30 mouse cellular contexts compared by ENCODE assay signal in the genomic region with DNA sequence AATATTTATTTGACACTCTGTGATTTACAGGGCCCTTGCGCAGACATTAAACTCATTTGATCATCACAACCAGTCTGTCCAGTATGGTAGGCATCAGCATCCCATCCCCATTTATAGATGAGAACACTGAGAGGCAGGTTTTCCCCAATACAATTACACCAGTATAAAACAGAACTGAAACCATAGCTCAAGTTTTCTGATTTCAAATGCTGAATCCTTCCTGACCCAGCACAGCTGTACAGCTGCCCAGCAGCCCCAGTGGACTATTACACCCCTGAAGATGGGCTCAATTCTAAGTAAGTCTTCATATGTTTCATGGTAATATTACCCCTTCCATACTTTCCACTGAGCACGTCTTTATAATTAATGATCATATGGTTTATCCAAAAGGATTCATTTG.
"Had no signal": no experiment of that assay in that cellular context is flagged by ENCODE, and none has a peak within 500 bp of the region (broad histone marks: within the 10 kb centered on the region; RNA-seq: fewer than 3 reads in every experiment).

No protein-coding gene starts in this region.

- H3K4me3 ChIP-seq: limb, embryonic 10.5 days; limb, embryonic 12.5 days; limb, embryonic 13.5 days; limb, embryonic 15.5 days; liver, embryonic 12.5 days; liver, embryonic 13.5 days; liver, embryonic 15.5 days; lung, embryonic 15.5 days; megakaryocyte, embryonic 14.5 days; midbrain, embryonic 10.5 days; midbrain, embryonic 12.5 days; midbrain, embryonic 13.5 days; midbrain, embryonic 15.5 days; myocyte had no signal

- ATAC-seq: liver, embryonic 12.5 days; liver, postnatal 0 days; lung, postnatal 0 days; midbrain, embryonic 13.5 days; midbrain, embryonic 15.5 days; midbrain, embryonic 16.5 days had no signal

- DNase-seq: liver; liver, embryonic 13.5 days; liver, postnatal 0 days; lung, adult 18-20 months; lung, adult 2 months; lung, embryonic 14.5 days; lung, postnatal 10 days; lung, postnatal 14 days; lung, postnatal 36 days; lung, postnatal 4 days; midbrain, embryonic 14.5 days had no signal

- H3K36me3 ChIP-seq: limb, embryonic 10.5 days; limb, embryonic 12.5 days; limb, embryonic 13.5 days; limb, embryonic 15.5 days; liver, embryonic 12.5 days; liver, embryonic 13.5 days; liver, embryonic 15.5 days; lung, embryonic 15.5 days; midbrain, embryonic 10.5 days; midbrain, embryonic 12.5 days; midbrain, embryonic 13.5 days; midbrain, embryonic 15.5 days had no signal

- H3K27ac ChIP-seq: limb, embryonic 10.5 days; limb, embryonic 12.5 days; limb, embryonic 13.5 days; limb, embryonic 15.5 days; liver, embryonic 12.5 days; liver, embryonic 13.5 days; liver, embryonic 14.5 days; liver, embryonic 15.5 days; lung, embryonic 15.5 days; macrophage; midbrain, embryonic 10.5 days; midbrain, embryonic 12.5 days; midbrain, embryonic 13.5 days; midbrain, embryonic 15.5 days had no signal

- H3K4me2 ChIP-seq: limb, embryonic 12.5 days; limb, embryonic 13.5 days; limb, embryonic 15.5 days; liver, embryonic 11.5 days; liver, embryonic 12.5 days; liver, embryonic 13.5 days; liver, embryonic 15.5 days; lung, embryonic 14.5 days; lung, embryonic 15.5 days; midbrain, embryonic 11.5 days; midbrain, embryonic 12.5 days; midbrain, embryonic 13.5 days; midbrain, embryonic 15.5 days had no signal

- H3K9ac ChIP-seq: limb, embryonic 12.5 days; limb, embryonic 13.5 days; limb, embryonic 15.5 days; liver, embryonic 12.5 days; liver, embryonic 13.5 days; liver, embryonic 14.5 days; liver, embryonic 15.5 days; liver, postnatal 0 days; lung, embryonic 14.5 days; lung, embryonic 15.5 days; midbrain, embryonic 12.5 days; midbrain, embryonic 13.5 days; midbrain, embryonic 15.5 days had no signal

- H3K27me3 ChIP-seq: limb, embryonic 13.5 days; limb, embryonic 15.5 days; liver, embryonic 12.5 days; liver, embryonic 13.5 days; liver, embryonic 15.5 days; lung, embryonic 15.5 days; megakaryocyte, embryonic 14.5 days; midbrain, embryonic 12.5 days; midbrain, embryonic 13.5 days; midbrain, embryonic 15.5 days had no signal

- H3K4me1 ChIP-seq: liver, embryonic 12.5 days; liver, embryonic 13.5 days; liver, embryonic 15.5 days; lung, embryonic 15.5 days; midbrain, embryonic 15.5 days had no signal

- H3K9me3 ChIP-seq: limb, embryonic 10.5 days; limb, embryonic 12.5 days; limb, embryonic 13.5 days; limb, embryonic 15.5 days; liver, embryonic 12.5 days; liver, embryonic 13.5 days; liver, embryonic 15.5 days; lung, embryonic 15.5 days; midbrain, embryonic 10.5 days; midbrain, embryonic 12.5 days; midbrain, embryonic 13.5 days; midbrain, embryonic 15.5 days had no signal
